ENCODE assay signal across 8 mouse cellular contexts in genomic region chr2:31950058-31950871, GRCm38 (mm10). TPM values are rescaled to one million over a fixed set of nuclear protein-coding genes. Genes with fewer than 3 reads are reported as not detected.
DNase-seq lines count a peak whose midpoint lies in the region; ATAC-seq and TF ChIP-seq lines count a peak whose summit lies in the region.

Gene Aif1l, plus strand, starts transcription at chr2:31950139.

- no peaks in the 10 kb centered on the region for H3K27me3 ChIP-seq in Patski
- H3K27me3 ChIP-seq in embryonic facial prominence, embryonic 14.5 days (replicated peaks; ENCODE audit: control insufficient read depth, insufficient read depth, low read length): no peaks in the 10 kb centered on the region
- no peaks in the 10 kb centered on the region for H3K27me3 ChIP-seq in heart, postnatal 0 days (ENCODE audit: control insufficient read depth, insufficient read depth, low read length)

- H3K9me3 ChIP-seq in embryonic facial prominence, embryonic 14.5 days (ENCODE audit: control insufficient read depth, low read length): no peaks in the 10 kb centered on the region
- H3K9me3 ChIP-seq in heart, postnatal 0 days (replicated peaks; ENCODE audit: control insufficient read depth, low read length): no peaks in the 10 kb centered on the region

- CTCF ChIA-PET in Patski (lab: Charles Lee): interaction anchor here (1.0 to 2.1 kb wide), 4 partner anchors 9 to 22 kb away, joined by 3 to 5 read pairs (median 4); no protein-coding TSS in a partner anchor

- H3K27ac ChIP-seq in embryonic facial prominence, embryonic 14.5 days (replicated peaks; ENCODE audit: low read depth, low read length): no peak within 1 kb of the TSS
- H3K27ac ChIP-seq in heart, postnatal 0 days (ENCODE audit: low read depth): no peak within 1 kb of the TSS

- no peak for TF ChIP-seq EP300 in heart, postnatal 0 days (IDR thresholded peaks at IDR 0.05; ENCODE audit: low read depth)

- H3K4me2 ChIP-seq in embryonic facial prominence, embryonic 14.5 days (ENCODE audit: low read depth, low read length): peak within 1 kb of the TSS; percentile 96
- H3K4me2 ChIP-seq in heart, postnatal 0 days (ENCODE audit: low read depth, low read length): peak within 1 kb of the TSS; percentile 93

- in situ Hi-C loops in Patski (cut with MboI; ENCODE audit: low pct_unique_long_range_greater_than_20kb): no loop called here

- DNase-seq in A20 (ENCODE audit: low read depth, low spot score) (peak; percentile 69), Patski (ENCODE audit: low read depth, low spot score) (no peak)
- peak; percentile 67 for DNase-seq in embryonic facial prominence, embryonic 14.5 days (ENCODE audit: low spot score)
- DNase-seq in heart, postnatal 0 days (ENCODE audit: low spot score): peak; percentile 76
- peak; percentile 70 to 83 for DNase-seq in kidney, postnatal 36 days
- DNase-seq in lung, postnatal 4 days: peak; percentile 85 to 88
- DNase-seq in retina, postnatal 1 day: peak; percentile 88
- no peak for DNase-seq in frontal cortex, postnatal 36 days (ENCODE audit: low spot score in 2 of 2)

- no peak for TF ChIP-seq CTCF in Patski (IDR thresholded peaks at IDR 0.05)
- peak; percentile 45 for TF ChIP-seq CTCF in heart, postnatal 0 days (IDR thresholded peaks at IDR 0.05; ENCODE audit: low read depth)

- peak within 1 kb of the TSS; percentile 76 for H3K9ac ChIP-seq in embryonic facial prominence, embryonic 14.5 days (ENCODE audit: low read depth, low read length)
- peak within 1 kb of the TSS; percentile 53; the same call in 1 of the 2 replicates for H3K9ac ChIP-seq in heart, postnatal 0 days (replicated peaks; ENCODE audit: low read depth, low read length)

- ATAC-seq in Patski: peak; percentile 20
- peak; percentile 62 for ATAC-seq in embryonic facial prominence, embryonic 14.5 days (ENCODE audit: low read depth)
- peak; percentile 31; the same call in 1 of the 2 replicates for ATAC-seq in heart, postnatal 0 days (ENCODE audit: insufficient read depth, low read depth)

- POLR2A ChIA-PET in Patski (lab: Charles Lee): interaction anchor here (0.6 to 1.7 kb wide), 4 partner anchors 14 to 888 kb away, joined by 3 to 6 read pairs (median 4); no protein-coding TSS in a partner anchor

- 0 out of 2 replicates have a peak, but pooled peaks cover 7% of the 10 kb centered on the region for H3K36me3 ChIP-seq in embryonic facial prominence, embryonic 14.5 days (ENCODE audit: control insufficient read depth, insufficient read depth, low read length)
- no peaks in the 10 kb centered on the region for H3K36me3 ChIP-seq in heart, postnatal 0 days (replicated peaks; ENCODE audit: control insufficient read depth, insufficient read depth, low read length)

- peak within 1 kb of the TSS; percentile 74 for H3K4me3 ChIP-seq in embryonic facial prominence, embryonic 14.5 days (ENCODE audit: low read depth, low read length)
- peak within 1 kb of the TSS; percentile 58 for H3K4me3 ChIP-seq in heart, postnatal 0 days (ENCODE audit: low read depth, low read length)

- WGBS in embryonic facial prominence, embryonic 14.5 days: under 1% methylated on average over 38 of the region's 66 CpGs
- under 1% methylated on average over 65 of the region's 66 CpGs for WGBS in heart, postnatal 0 days

- peaks cover 5% of the 10 kb centered on the region for H3K4me1 ChIP-seq in embryonic facial prominence, embryonic 14.5 days (ENCODE audit: control insufficient read depth, insufficient read depth, low read length)
- peaks cover 15% of the 10 kb centered on the region; the same call in 1 of the 2 replicates for H3K4me1 ChIP-seq in heart, postnatal 0 days (ENCODE audit: control insufficient read depth, insufficient read depth)

RNA-seq across cellular contexts. Expression of gene Aif1l, which starts in this region (rescaled TPM):
- polyA plus RNA-seq in Patski (2021): 343 TPM
- polyA plus RNA-seq in embryonic facial prominence, embryonic 14.5 days (2014; fragmentation: Nextera tagmentation; extraction: Ambion mirVana): 31.2 and 33.9 TPM in 2 replicates
- 21.6 and 35.9 TPM in 2 replicates for total RNA-seq in heart, postnatal 0 days (2014; rRNA removed; ENCODE audit: low replicate concordance)
- polyA plus RNA-seq in heart, postnatal 0 days (2015; fragmentation: Nextera tagmentation; extraction: Ambion mirVana): 36.5 and 37.4 TPM in 2 replicates

Comparison
In these comparisons a context has a peak if more than half of its experiments do, and no peak if none do; other contexts are left out.
1. DNase-seq: peak in A20 (single experiment), embryonic facial prominence, embryonic 14.5 days (single experiment), heart, postnatal 0 days (single experiment), kidney, postnatal 36 days (2 of 2), lung, postnatal 4 days (2 of 2) and retina, postnatal 1 day (single experiment); none in Patski (single experiment) and frontal cortex, postnatal 36 days (0 of 2).
2. Peak in every context shown above with its lines, with median percentiles within 50 percentile points of each other: ATAC-seq.